Mouse (Mus musculus) fibroblast of lung, adult 2 months (primary cell): ENCODE results near the gene Setd7.
"Not testable (repeated sequence)": the region's sequence is repeated elsewhere in the genome, so short reads cannot be mapped to it uniquely, and the experiment has no call there.

Experiments
- DNase-seq: peaks from one replicate; pipeline ENCODE4 v3.0.0-alpha.2; 2011; ENCODE audit warnings: low read depth

Gene Setd7

GRCm38 (mm10) chr3:51560511-51561108, at the start of gene Setd7:
TSS of gene Setd7 (minus strand) at chr3:51560879.
- no peak for DNase-seq

GRCm38 (mm10) chr3:51604489-51604888, 43.8 kb upstream of the Setd7 start:
- no peak for DNase-seq

- no peak for DNase-seq
Measured at GRCm38 (mm10) chr3:51603705-51604291, 43.1 kb upstream of the Setd7 start.

- DNase-seq, result no peak
Measured at GRCm38 (mm10) chr3:51601461-51601860, 40.8 kb upstream of the Setd7 start.

GRCm38 (mm10) chr3:51600728-51601127, 40.0 kb upstream of the Setd7 start:
- DNase-seq, result no peak

GRCm38 (mm10) chr3:51599057-51599630, 38.5 kb upstream of the Setd7 start:
- no peak for DNase-seq

GRCm38 (mm10) chr3:51596538-51596937, 35.9 kb upstream of the Setd7 start:
- no peak for DNase-seq

GRCm38 (mm10) chr3:51593506-51593905, 32.8 kb upstream of the Setd7 start:
- DNase-seq, result peak; percentile 53

GRCm38 (mm10) chr3:51591591-51591990, 30.9 kb upstream of the Setd7 start:
- DNase-seq, result no peak

GRCm38 (mm10) chr3:51590207-51590892, 29.7 kb upstream of the Setd7 start:
- DNase-seq, result no peak

GRCm38 (mm10) chr3:51587697-51588262, 27.1 kb upstream of the Setd7 start:
- no peak for DNase-seq

- no peak for DNase-seq
Measured at GRCm38 (mm10) chr3:51583574-51584391, 23.1 kb upstream of the Setd7 start.

GRCm38 (mm10) chr3:51579243-51579642, 18.6 kb upstream of the Setd7 start:
- not testable (repeated sequence) for DNase-seq

GRCm38 (mm10) chr3:51577816-51578749, 17.4 kb upstream of the Setd7 start:
- DNase-seq, result no peak

GRCm38 (mm10) chr3:51577359-51577758, 16.7 kb upstream of the Setd7 start:
- no peak for DNase-seq

- no peak for DNase-seq
Measured at GRCm38 (mm10) chr3:51573915-51574314, 13.2 kb upstream of the Setd7 start.

GRCm38 (mm10) chr3:51570200-51570599, 9.5 kb upstream of the Setd7 start:
- no peak for DNase-seq

GRCm38 (mm10) chr3:51561993-51562385, 1.3 kb upstream of the Setd7 start:
- DNase-seq, result no peak

- no peak for DNase-seq
Measured at GRCm38 (mm10) chr3:51561109-51561992, 672 bp upstream of the Setd7 start.
